Mouse (Mus musculus) G1E (cell line): ENCODE measurements at regions not wholly inside any gene's neighbourhood (a gene's known extent, or its start where the extent isn't known, plus 50 kb on each side); places are given as distances from the start of the nearest gene placed in this dataset.

Source experiments
- CTCF ChIP-seq: IDR thresholded peaks from 2 replicates; pipeline ENCODE4 v1.5.1; 2012; ENCODE audit warnings: low read depth, low read length, inconsistent platforms, mixed read lengths
- GATA1 ChIP-seq: IDR thresholded peaks from 2 replicates; pipeline ENCODE4 v1.6.1; 2012; ENCODE audit warnings: borderline replicate concordance, low read length, inconsistent platforms, mixed read lengths
- TAL1 ChIP-seq: conservative IDR thresholded peaks from 2 replicates; pipeline ENCODE4 v1.6.1; 2012; ENCODE audit warnings: low read depth, low read length, inconsistent platforms, mixed read lengths

DNA sequence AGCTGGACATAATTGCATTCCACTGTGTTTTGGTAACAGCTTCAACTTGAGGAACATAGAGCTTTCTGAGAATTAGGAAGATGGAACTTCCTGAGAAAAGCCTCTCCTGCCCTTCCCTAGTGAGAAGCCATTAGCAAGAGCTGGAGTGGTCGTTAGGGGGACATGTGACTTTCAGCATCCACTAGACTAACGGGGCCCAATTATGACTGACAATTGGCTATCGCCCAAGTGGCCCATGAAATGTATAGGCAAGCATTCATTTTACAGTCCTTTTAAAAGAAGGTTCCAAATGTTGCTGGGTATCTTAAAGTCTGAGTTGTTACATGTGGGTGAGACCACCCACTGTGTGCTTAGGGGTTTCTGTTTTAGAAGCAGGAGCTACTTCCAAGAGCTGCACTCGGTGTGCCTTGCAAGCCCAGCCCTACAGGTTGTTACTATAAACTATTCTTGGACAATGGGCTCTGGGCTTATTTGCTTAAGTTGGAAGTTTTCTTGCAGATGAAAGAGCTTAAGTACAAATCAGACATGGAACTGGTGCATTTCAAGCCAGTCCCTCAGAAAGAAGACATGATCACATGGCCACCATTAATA lies 183.1 kb upstream of the Cxcl12 start:
- TF ChIP-seq CTCF (no peak), GATA1 (no peak), TAL1 (no peak)
